Mouse (Mus musculus): ENCODE results near the gene Kif5a. TPM values are rescaled to one million over a fixed set of nuclear protein-coding genes. Genes with fewer than 3 reads are reported as not detected.

The Kif5a gene
- polyA plus RNA-seq, 1 experiment from 2014 or later = 5.6 TPM

GRCm38 (mm10) chr10:127269884-127270283 lies 6.7 kb upstream of the Kif5a start:
- Histone ChIP-seq H3K27ac (no peak overlapping the region), H3K36me3 (peaks cover 27% of the 10 kb centered on the region; the same call in 1 of the 2 replicates), H3K4me1 (peaks cover 15% of the 10 kb centered on the region), H3K4me2 (no peak overlapping the region), H3K9ac (no peak overlapping the region), H3K27me3 (replicated peaks) (no peaks in the 10 kb centered on the region), H3K4me3 (replicated peaks) (no peak overlapping the region), H3K9me3 (no peaks in the 10 kb centered on the region)
- ATAC-seq (ENCODE audit: insufficient read depth, low FRiP score, low read depth) = no peak
- 81% methylated on average over 4 of the region's 4 CpGs for WGBS

DNA sequence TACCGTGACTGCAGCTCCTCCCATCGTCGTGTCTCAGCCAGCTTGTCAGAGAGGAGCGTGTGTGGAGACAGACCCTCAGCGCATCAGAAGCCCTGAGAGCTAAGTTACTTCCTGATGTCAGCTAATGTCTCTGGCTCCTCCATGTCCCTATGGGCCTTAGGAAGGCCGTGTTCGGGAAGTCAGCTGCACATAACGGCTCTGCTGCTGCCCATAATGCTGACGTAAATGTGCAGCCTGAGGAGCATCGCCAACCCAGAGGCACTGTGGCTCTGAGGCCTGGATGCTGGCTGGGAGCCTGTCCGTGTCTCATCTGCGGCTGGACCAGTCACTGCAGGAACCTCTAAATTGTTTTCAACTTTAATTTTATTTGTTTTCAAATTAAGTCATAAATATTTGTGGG lies 5.9 kb upstream of the Kif5a start:
- Histone ChIP-seq H3K36me3 (peaks cover 20% of the 10 kb centered on the region; the same call in 1 of the 2 replicates), H3K27ac (no peak overlapping the region), H3K4me3 (replicated peaks) (no peak overlapping the region), H3K4me2 (no peak overlapping the region), H3K9ac (no peak overlapping the region), H3K27me3 (replicated peaks) (0 out of 2 replicates have a peak, but pooled peaks cover 6% of the 10 kb centered on the region), H3K9me3 (no peaks in the 10 kb centered on the region), H3K4me1 (peaks cover 14% of the 10 kb centered on the region)
- WGBS = 83% methylated on average over 12 of the region's 12 CpGs
- no peak for ATAC-seq (ENCODE audit: insufficient read depth, low FRiP score, low read depth)

DNA sequence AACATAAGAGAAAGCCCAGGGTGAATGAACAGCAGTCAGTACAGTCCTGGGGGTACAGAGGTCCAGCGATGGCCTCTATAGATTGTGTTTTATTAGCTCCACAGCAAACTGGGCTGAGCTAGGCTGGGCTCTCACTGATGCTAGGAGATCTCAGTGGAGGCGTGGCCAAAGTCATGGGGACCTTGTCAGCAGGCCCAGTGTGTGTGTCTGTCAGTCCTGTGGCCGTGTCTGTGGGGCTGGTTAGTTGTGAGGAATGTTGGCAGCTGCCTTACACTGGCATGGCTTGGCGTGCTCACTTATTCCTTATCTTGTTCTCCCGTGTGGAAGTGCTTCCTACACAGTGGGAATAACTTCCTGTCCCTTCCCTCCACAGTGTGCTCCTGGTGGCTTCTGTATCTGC lies 5.3 kb upstream of the Kif5a start:
- 0 out of 2 replicates have a peak, but pooled peaks cover 9% of the 10 kb centered on the region for H3K27me3 ChIP-seq (replicated peaks)
- peaks cover 11% of the 10 kb centered on the region for H3K4me1 ChIP-seq
- no peak overlapping the region for H3K4me3 ChIP-seq (replicated peaks)
- H3K27ac ChIP-seq = no peak overlapping the region
- H3K36me3 ChIP-seq = peaks cover 20% of the 10 kb centered on the region; the same call in 1 of the 2 replicates
- 75% methylated on average over 5 of the region's 5 CpGs for WGBS
- H3K9ac ChIP-seq = no peak overlapping the region
- H3K9me3 ChIP-seq = no peaks in the 10 kb centered on the region
- H3K4me2 ChIP-seq = no peak overlapping the region
- ATAC-seq (ENCODE audit: insufficient read depth, low FRiP score, low read depth) = no peak

GRCm38 (mm10) chr10:127267318-127267717 lies 4.2 kb upstream of the Kif5a start:
- 67% methylated on average over 5 of the region's 5 CpGs for WGBS
- peaks cover 16% of the 10 kb centered on the region for H3K4me1 ChIP-seq
- no peak overlapping the region for H3K27ac ChIP-seq
- H3K36me3 ChIP-seq = peaks cover 16% of the 10 kb centered on the region; the same call in 1 of the 2 replicates
- no peaks in the 10 kb centered on the region for H3K9me3 ChIP-seq
- peak overlapping the region; percentile 100 for H3K9ac ChIP-seq
- H3K4me2 ChIP-seq = peak overlapping the region; percentile 88
- H3K4me3 ChIP-seq (replicated peaks) = peak overlapping the region; percentile 100
- H3K27me3 ChIP-seq (replicated peaks) = peaks cover 12% of the 10 kb centered on the region
- ATAC-seq (ENCODE audit: insufficient read depth, low FRiP score, low read depth) = no peak

GRCm38 (mm10) chr10:127266112-127267091 lies 3.3 kb upstream of the Kif5a start, which contains the start of gene Dctn2:
TSS of gene Dctn2 (plus strand) at chr10:127266368.
- H3K9me3 ChIP-seq = no peaks in the 10 kb centered on the region
- peak within 1 kb of the TSS; percentile 100 for H3K9ac ChIP-seq
- H3K4me1 ChIP-seq = peaks cover 16% of the 10 kb centered on the region
- ATAC-seq (ENCODE audit: insufficient read depth, low FRiP score, low read depth) = peak; percentile 99
- peak within 1 kb of the TSS; percentile 88 for H3K4me2 ChIP-seq
- WGBS = under 1% methylated on average over 67 of the region's 70 CpGs
- H3K4me3 ChIP-seq (replicated peaks) = peak within 1 kb of the TSS; percentile 100
- peaks cover 19% of the 10 kb centered on the region for H3K27me3 ChIP-seq (replicated peaks)
- H3K36me3 ChIP-seq = 0 out of 2 replicates have a peak, but pooled peaks cover 10% of the 10 kb centered on the region
- H3K27ac ChIP-seq = peak within 1 kb of the TSS; percentile 90

DNA sequence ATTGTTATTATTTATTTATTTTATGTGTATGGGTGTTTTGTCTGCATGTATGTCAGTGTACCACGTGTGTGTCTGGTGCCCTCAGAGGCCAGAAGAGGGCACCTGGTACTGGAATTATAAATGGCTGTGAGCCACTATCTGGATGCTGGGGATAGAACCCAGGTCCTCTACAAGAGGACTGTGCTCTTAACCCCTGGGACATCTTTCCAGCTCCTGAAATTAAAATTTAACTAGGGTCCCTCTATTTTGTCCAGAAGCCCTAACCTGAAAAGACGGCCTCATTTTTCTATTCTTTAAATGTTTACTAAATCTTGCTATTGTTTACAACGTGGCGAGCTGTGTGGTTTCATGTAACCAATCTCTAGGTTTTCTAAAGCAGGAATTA lies 2.6 kb upstream of the Kif5a start:
- Histone ChIP-seq H3K9me3 (no peaks in the 10 kb centered on the region), H3K4me2 (peak overlapping the region; percentile 41), H3K27me3 (replicated peaks) (peaks cover 19% of the 10 kb centered on the region), H3K4me3 (replicated peaks) (peak overlapping the region; percentile 100), H3K9ac (no peak overlapping the region), H3K36me3 (0 out of 2 replicates have a peak, but pooled peaks cover 10% of the 10 kb centered on the region), H3K4me1 (peaks cover 16% of the 10 kb centered on the region), H3K27ac (no peak overlapping the region)
- WGBS = 22% methylated on average over 4 of the region's 4 CpGs
- no peak for ATAC-seq (ENCODE audit: insufficient read depth, low FRiP score, low read depth)

DNA sequence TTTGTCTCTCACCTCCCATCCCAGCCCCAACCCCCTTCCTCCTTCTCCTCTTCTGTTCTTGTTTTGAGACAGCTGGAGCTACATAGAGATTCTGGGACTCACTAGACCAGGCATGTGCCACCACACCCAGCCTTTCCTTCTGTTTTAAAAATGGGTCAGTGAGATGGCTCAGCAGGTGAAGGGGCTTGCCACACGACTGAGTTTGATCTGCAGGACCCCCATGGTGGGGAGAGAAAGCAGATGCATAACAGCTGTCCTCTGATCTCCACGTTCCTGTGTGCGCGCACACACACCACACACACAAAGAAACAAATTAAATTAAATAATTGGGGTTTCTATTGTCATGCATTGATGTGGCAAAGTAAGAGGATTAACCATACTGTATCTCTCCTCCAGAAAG lies 1.8 kb upstream of the Kif5a start:
- H3K36me3 ChIP-seq = 0 out of 2 replicates have a peak, but pooled peaks cover 10% of the 10 kb centered on the region
- no peaks in the 10 kb centered on the region for H3K9me3 ChIP-seq
- H3K4me1 ChIP-seq = peaks cover 16% of the 10 kb centered on the region
- H3K27ac ChIP-seq = no peak overlapping the region
- WGBS = 62% methylated on average over 4 of the region's 4 CpGs
- H3K4me3 ChIP-seq (replicated peaks) = no peak overlapping the region
- H3K4me2 ChIP-seq = no peak overlapping the region
- no peak for ATAC-seq (ENCODE audit: insufficient read depth, low FRiP score, low read depth)
- peaks cover 19% of the 10 kb centered on the region for H3K27me3 ChIP-seq (replicated peaks)
- no peak overlapping the region for H3K9ac ChIP-seq

GRCm38 (mm10) chr10:127264336-127264735 lies 1.2 kb upstream of the Kif5a start:
- Histone ChIP-seq H3K4me1 (peaks cover 16% of the 10 kb centered on the region), H3K36me3 (0 out of 2 replicates have a peak, but pooled peaks cover 10% of the 10 kb centered on the region), H3K27me3 (replicated peaks) (peaks cover 19% of the 10 kb centered on the region), H3K9me3 (no peaks in the 10 kb centered on the region), H3K9ac (no peak overlapping the region), H3K4me2 (no peak overlapping the region), H3K27ac (no peak overlapping the region), H3K4me3 (replicated peaks) (no peak overlapping the region)
- WGBS = 81% methylated on average over 8 of the region's 8 CpGs
- no peak for ATAC-seq (ENCODE audit: insufficient read depth, low FRiP score, low read depth)

GRCm38 (mm10) chr10:127263631-127264030 lies 483 bp upstream of the Kif5a start:
- no peak overlapping the region for H3K4me3 ChIP-seq (replicated peaks)
- no peaks in the 10 kb centered on the region for H3K9me3 ChIP-seq
- no peak overlapping the region for H3K27ac ChIP-seq
- no peak overlapping the region for H3K9ac ChIP-seq
- peaks cover 12% of the 10 kb centered on the region for H3K4me1 ChIP-seq
- H3K36me3 ChIP-seq = 0 out of 2 replicates have a peak, but pooled peaks cover 5% of the 10 kb centered on the region
- 60% methylated on average over 3 of the region's 3 CpGs for WGBS
- H3K27me3 ChIP-seq (replicated peaks) = peaks cover 19% of the 10 kb centered on the region
- ATAC-seq (ENCODE audit: insufficient read depth, low FRiP score, low read depth) = no peak
- no peak overlapping the region for H3K4me2 ChIP-seq

- Histone ChIP-seq H3K4me2 (peak overlapping the region; percentile 92), H3K4me3 (replicated peaks) (peak overlapping the region; percentile 48)
- WGBS = 69% methylated on average over 15 of the region's 15 CpGs
Observed at GRCm38 (mm10) chr10:127261706-127262547, 1.2 kb downstream of the Kif5a start.

GRCm38 (mm10) chr10:127258489-127258888 lies 4.7 kb downstream of the Kif5a start:
- H3K9me3 ChIP-seq = no peaks in the 10 kb centered on the region
- H3K4me1 ChIP-seq = peaks cover 5% of the 10 kb centered on the region; the same call in 1 of the 2 replicates
- peaks cover 11% of the 10 kb centered on the region for H3K27me3 ChIP-seq (replicated peaks)
- no peak overlapping the region for H3K4me3 ChIP-seq (replicated peaks)
- no peaks in the 10 kb centered on the region for H3K36me3 ChIP-seq
- ATAC-seq (ENCODE audit: insufficient read depth, low FRiP score, low read depth) = no peak
- no peak overlapping the region for H3K9ac ChIP-seq
- no peak overlapping the region for H3K27ac ChIP-seq
- 73% methylated on average over 8 of the region's 8 CpGs for WGBS
- H3K4me2 ChIP-seq = no peak overlapping the region

More at GRCm38 (mm10) chr10:127261706-127262547, 1.2 kb downstream of the Kif5a start:
- no peaks in the 10 kb centered on the region for H3K36me3 ChIP-seq
- H3K9me3 ChIP-seq = no peaks in the 10 kb centered on the region
- peaks cover 19% of the 10 kb centered on the region for H3K27me3 ChIP-seq (replicated peaks)
- H3K4me1 ChIP-seq = peaks cover 7% of the 10 kb centered on the region
- H3K9ac ChIP-seq = no peak overlapping the region
- no peak overlapping the region for H3K27ac ChIP-seq
- no peak for ATAC-seq (ENCODE audit: insufficient read depth, low FRiP score, low read depth)
